In the genomic region with DNA sequence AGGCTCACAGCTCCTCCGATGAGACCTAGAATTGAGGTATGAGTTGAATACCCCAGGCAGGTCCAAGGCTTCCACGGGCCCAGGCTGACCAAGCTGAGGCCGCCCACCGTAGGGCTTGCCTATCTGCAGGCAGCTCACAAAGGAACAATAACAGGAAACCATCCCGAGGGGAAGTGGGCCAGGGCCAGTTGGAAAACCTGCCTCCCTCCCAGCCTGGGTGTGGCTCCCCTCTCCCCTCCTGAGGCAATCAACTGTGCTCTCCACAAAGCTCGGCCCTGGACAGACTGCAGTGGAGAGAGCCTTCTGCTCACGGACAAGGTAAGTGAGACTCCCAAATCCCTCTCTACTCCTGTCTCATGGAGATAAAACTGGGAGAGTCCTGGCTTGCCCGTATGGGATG, we compare ENCODE assay signal across 9 mouse cellular contexts. TPM values are rescaled to one million over a fixed set of nuclear protein-coding genes. Genes with fewer than 3 reads are reported as not detected.
DNase-seq lines count a peak whose midpoint lies in the region; ATAC-seq and TF ChIP-seq lines count a peak whose summit lies in the region.
"Had no signal": no experiment of that assay in that cellular context is flagged by ENCODE, and none has a peak within 500 bp of the region (broad histone marks: within the 10 kb centered on the region; RNA-seq: fewer than 3 reads in every experiment).

A gene (plus strand): TSS at position 211 of the 400 bp plus-strand sequence.

- no peak for TF ChIP-seq POLR2A in limb, embryonic 14.5 days (IDR thresholded peaks at IDR 0.05; ENCODE audit: borderline replicate concordance, extremely low read depth, insufficient read depth, insufficient read length)

- 0 out of 2 replicates have a peak within 1 kb of the TSS, but pooled peaks have one; percentile 6 for H3K27ac ChIP-seq in intestine, embryonic 14.5 days (ENCODE audit: low read depth)
- H3K27ac ChIP-seq in limb, embryonic 14.5 days (replicated peaks; ENCODE audit: low read depth, low read length) = no peak within 1 kb of the TSS
- H3K27ac ChIP-seq in midbrain, embryonic 16.5 days (ENCODE audit: low read length) = no peak within 1 kb of the TSS

- H3K27me3 ChIP-seq in intestine, embryonic 14.5 days (replicated peaks; ENCODE audit: control insufficient read depth, insufficient read depth, low read length) = no peaks in the 10 kb centered on the region; the same call in 1 of the 2 replicates
- H3K27me3 ChIP-seq in limb, embryonic 14.5 days (ENCODE audit: control insufficient read depth, insufficient read depth, low read length) = no peaks in the 10 kb centered on the region
- H3K27me3 ChIP-seq in midbrain, embryonic 16.5 days (ENCODE audit: control insufficient read depth, insufficient read depth, low read depth, low read length) = no peaks in the 10 kb centered on the region

- H3K36me3 ChIP-seq in intestine, embryonic 14.5 days (ENCODE audit: control insufficient read depth, insufficient read depth, low read length) = no peaks in the 10 kb centered on the region
- no peaks in the 10 kb centered on the region for H3K36me3 ChIP-seq in limb, embryonic 14.5 days (ENCODE audit: control insufficient read depth, insufficient read depth, low read length)
- no peaks in the 10 kb centered on the region for H3K36me3 ChIP-seq in midbrain, embryonic 16.5 days (ENCODE audit: control insufficient read depth, insufficient read depth, low read length)

- no peaks in the 10 kb centered on the region for H3K9me3 ChIP-seq in intestine, embryonic 14.5 days (ENCODE audit: control insufficient read depth, low read length)
- no peaks in the 10 kb centered on the region for H3K9me3 ChIP-seq in limb, embryonic 14.5 days (ENCODE audit: control insufficient read depth, low read length)
- no peaks in the 10 kb centered on the region for H3K9me3 ChIP-seq in midbrain, embryonic 16.5 days (replicated peaks; ENCODE audit: control insufficient read depth, low read length, poor library complexity, severe bottlenecking)

- ATAC-seq in intestine, embryonic 14.5 days (replicated peaks; ENCODE audit: low FRiP score, low TSS enrichment, low read depth) = no peak
- no peak for ATAC-seq in limb, embryonic 14.5 days (ENCODE audit: low FRiP score, low read depth)
- no peak for ATAC-seq in midbrain, embryonic 16.5 days
- ATAC-seq in megakaryocyte-erythroid progenitor cell, adult 5-6 weeks (replicated peaks; ENCODE audit: low FRiP score, low TSS enrichment, poor library complexity, severe bottlenecking) = no peak

- WGBS in intestine, embryonic 14.5 days = 52% methylated on average over 8 of the region's 8 CpGs
- 67% methylated on average over 8 of the region's 8 CpGs for WGBS in limb, embryonic 14.5 days
- WGBS in midbrain, embryonic 16.5 days = 63% methylated on average over 8 of the region's 8 CpGs

- H3K4me2 ChIP-seq in intestine, embryonic 14.5 days (ENCODE audit: low read length) = no peak within 1 kb of the TSS
- no peak within 1 kb of the TSS for H3K4me2 ChIP-seq in limb, embryonic 14.5 days (replicated peaks; ENCODE audit: low read depth, low read length, severe bottlenecking)
- H3K4me2 ChIP-seq in midbrain, embryonic 16.5 days (ENCODE audit: low read length) = no peak within 1 kb of the TSS

- peak within 1 kb of the TSS; percentile 20 for H3K4me3 ChIP-seq in intestine, embryonic 14.5 days (ENCODE audit: low read depth, low read length)
- H3K4me3 ChIP-seq in limb, embryonic 14.5 days (replicated peaks; ENCODE audit: low read length) = peak within 1 kb of the TSS; percentile 11; the same call in 1 of the 2 replicates
- 0 out of 2 replicates have a peak within 1 kb of the TSS, but pooled peaks have one; percentile 1 for H3K4me3 ChIP-seq in midbrain, embryonic 16.5 days (ENCODE audit: low read depth, low read length)

- H3K9ac ChIP-seq in intestine, embryonic 14.5 days (ENCODE audit: low read length) = peak within 1 kb of the TSS; percentile 27; the same call in 1 of the 2 replicates
- peak within 1 kb of the TSS; percentile 36; the same call in 1 of the 2 replicates for H3K9ac ChIP-seq in limb, embryonic 14.5 days (ENCODE audit: low read depth, low read length, severe bottlenecking)
- H3K9ac ChIP-seq in midbrain, embryonic 16.5 days (ENCODE audit: low read depth, low read length) = no peak within 1 kb of the TSS

- no peak for DNase-seq in layer of hippocampus, postnatal 10 days (ENCODE audit: low spot score in 2 of 2)
- DNase-seq in layer of hippocampus, adult 8-10 months (ENCODE audit: low spot score in 2 of 2) = no peak
- DNase-seq in gastrocnemius, postnatal 4 days (ENCODE audit: low spot score in 2 of 2) = no peak
- DNase-seq in intestine, embryonic 14.5 days (ENCODE audit: low spot score) = no peak
- DNase-seq in limb, embryonic 14.5 days (ENCODE audit: low spot score) = no peak
- no peak for DNase-seq in thymus, postnatal 4 days

- 0 out of 2 replicates have a peak, but pooled peaks cover 9% of the 10 kb centered on the region for H3K4me1 ChIP-seq in intestine, embryonic 14.5 days (replicated peaks; ENCODE audit: control insufficient read depth, insufficient read depth, low read length)
- H3K4me1 ChIP-seq in limb, embryonic 14.5 days (ENCODE audit: control insufficient read depth, insufficient read depth, low read length) = no peaks in the 10 kb centered on the region
- H3K4me1 ChIP-seq in midbrain, embryonic 16.5 days (ENCODE audit: control insufficient read depth, insufficient read depth, low read length) = no peaks in the 10 kb centered on the region

RNA-seq across cellular contexts. Expression of the gene that starts here (rescaled TPM):
- 10 to 100 TPM; 16.1 to 19.5 TPM for total RNA-seq in layer of hippocampus, postnatal 10 days (2021)
- 10 to 100 TPM in 1 of 4 experiments, 1 to 10 TPM in 3; 9.3 to 10.4 (median 9.7) TPM for total RNA-seq in layer of hippocampus, adult 8-10 months (2022)
- 100 to 1,000 TPM; 163 to 174 TPM for total RNA-seq in gastrocnemius, postnatal 4 days (2021)
- 26.6 and 28.3 TPM in 2 replicates for polyA plus RNA-seq in intestine, embryonic 14.5 days (2014; fragmentation: Nextera tagmentation; extraction: Ambion mirVana)
- 58.0 and 62.1 TPM in 2 replicates for polyA plus RNA-seq in limb, embryonic 14.5 days (2012; rRNA removed)
- polyA plus RNA-seq in limb, embryonic 14.5 days (2014; fragmentation: Nextera tagmentation; extraction: Ambion mirVana) = 34.1 and 34.6 TPM in 2 replicates
- 9.5 and 11.4 TPM in 2 replicates for polyA plus RNA-seq in midbrain, embryonic 16.5 days (2015; fragmentation: Nextera tagmentation; extraction: Ambion mirVana)
- total RNA-seq in megakaryocyte-erythroid progenitor cell, adult 5-6 weeks (2014; fragmentation: Nextera tagmentation) = not detected in 2 replicates
- not detected in 2 replicates for total RNA-seq in megakaryocyte-erythroid progenitor cell, adult 5-6 weeks (2017)
- total RNA-seq: common myeloid progenitor, adult 5-6 weeks had no signal

Comparison
In these comparisons a context has a peak if more than half of its experiments do, and no peak if none do; other contexts are left out.
1. RNA of the gene that starts here (total RNA-seq): 163 to 174 TPM in gastrocnemius, postnatal 4 days, 16.1 to 19.5 TPM in layer of hippocampus, postnatal 10 days and 9.3 to 10.4 TPM in layer of hippocampus, adult 8-10 months; not detected in megakaryocyte-erythroid progenitor cell, adult 5-6 weeks; every median in the first group is over 10 times any median in the second.
2. RNA of the gene that starts here (total RNA-seq): 163 to 174 TPM in gastrocnemius, postnatal 4 days; 16.1 to 19.5 TPM in layer of hippocampus, postnatal 10 days and 9.3 to 10.4 TPM in layer of hippocampus, adult 8-10 months; every median in the first group is over 4 times any median in the second.
3. Peak in every context shown above with its lines, with median percentiles within 50 percentile points of each other: H3K4me3 ChIP-seq.